Mouse (Mus musculus) adrenal gland, adult 18-20 months (tissue): ENCODE data around the gene Irf8. TPM values are rescaled to one million over a fixed set of nuclear protein-coding genes. Genes with fewer than 3 reads are reported as not detected.

Source experiments
- DNase-seq, 2 experiments: peaks; one replicate each; pipeline ENCODE4 v3.0.0; 2021 to 2022; ENCODE audit warnings: low spot score in 2 of 2
- total RNA-seq, 2 experiments: library from RNA; stranded (reverse); gene quantifications; 1 replicate in 1 of 2; 2 replicates in 1 of 2; pipeline ENCODE4 v1.2.3; 2021

Irf8 gene
- total RNA-seq, 2 experiments from 2014 or later: 16.1 to 46.0 TPM

DNA sequence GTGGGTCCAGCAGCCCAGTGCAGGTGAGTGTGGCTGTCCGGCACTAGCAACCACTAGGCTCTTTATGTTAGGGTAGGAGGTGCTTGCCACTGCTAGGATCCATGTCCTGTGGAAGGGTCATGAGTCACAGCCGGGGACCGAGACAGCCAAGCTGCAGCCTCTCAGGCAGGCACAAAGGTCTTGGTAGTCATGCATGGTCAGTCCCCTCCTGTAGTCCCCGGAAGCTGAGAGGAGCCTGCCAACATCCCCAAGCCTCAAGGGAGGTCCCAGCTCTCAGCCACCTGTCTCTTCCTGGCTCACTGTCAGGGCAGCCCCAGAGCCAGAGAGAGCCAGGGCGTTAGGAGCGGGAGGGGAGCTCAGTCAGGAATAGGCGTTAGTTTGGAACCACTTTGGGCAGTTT is 11.1 kb downstream of the Irf8 start:
- DNase-seq: no peak

DNA sequence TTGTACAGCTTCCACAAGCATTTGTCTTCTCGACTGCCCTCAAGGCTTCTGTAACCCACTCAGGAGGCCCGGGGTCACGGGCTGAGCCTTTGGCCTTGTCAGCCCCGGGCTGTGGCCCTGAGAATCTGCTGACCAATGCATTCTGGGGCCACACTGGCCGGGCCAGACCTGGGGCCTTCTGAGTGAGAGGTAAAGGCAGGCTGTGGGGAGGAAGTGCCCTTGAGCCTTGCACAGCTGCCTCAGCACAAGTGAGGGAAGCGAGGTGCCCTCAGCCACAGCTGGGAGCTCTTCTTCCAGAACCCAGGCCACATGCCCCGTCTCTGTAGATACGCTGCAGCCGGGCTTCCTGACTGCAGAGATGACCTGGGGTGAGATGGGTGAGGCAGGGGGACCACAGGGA is 14.5 kb downstream of the Irf8 start:
- DNase-seq: peak in 1 of 2 experiments; percentile 42

DNA sequence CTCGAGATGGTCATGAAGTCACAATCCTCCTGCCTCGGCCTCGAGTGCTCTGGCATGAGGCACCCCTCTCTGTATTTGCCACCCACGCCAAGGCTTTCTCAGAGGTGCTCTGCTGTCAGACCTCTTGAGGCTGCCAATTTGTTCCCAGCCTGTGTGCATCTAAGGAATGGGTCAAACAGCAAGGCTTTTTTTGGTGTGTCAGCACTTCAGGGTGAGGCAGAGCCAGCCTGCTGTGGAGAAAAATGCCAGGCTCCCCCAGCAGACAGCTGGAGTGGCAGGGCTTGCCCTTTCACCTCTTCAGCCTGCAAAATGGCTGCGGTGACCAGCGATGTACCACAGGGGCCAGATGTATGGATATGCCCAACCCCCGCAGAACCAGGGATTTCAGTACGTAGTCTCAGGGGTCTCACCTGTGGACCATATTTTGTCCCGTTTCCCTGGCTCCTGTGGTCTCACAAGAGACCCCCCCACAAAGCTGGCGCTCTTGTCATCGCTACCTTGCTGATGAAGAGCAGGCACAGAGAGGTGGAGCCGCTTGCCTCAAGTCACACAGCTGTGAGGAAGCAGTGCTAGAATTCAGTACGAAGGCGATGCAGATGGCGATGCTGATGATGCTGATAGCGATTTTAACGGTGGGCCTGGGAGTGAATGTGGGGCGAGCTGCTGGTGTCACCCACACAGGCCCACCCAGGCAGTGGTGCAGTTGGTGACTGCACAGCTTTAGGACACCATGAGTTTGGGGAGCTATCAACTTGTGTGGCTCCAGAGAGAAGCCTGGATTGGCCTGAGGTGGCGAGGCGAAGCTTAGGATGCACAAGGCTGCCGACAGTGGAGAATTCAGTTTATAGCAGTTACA is 15.3 kb downstream of the Irf8 start:
- DNase-seq: no peak

DNA sequence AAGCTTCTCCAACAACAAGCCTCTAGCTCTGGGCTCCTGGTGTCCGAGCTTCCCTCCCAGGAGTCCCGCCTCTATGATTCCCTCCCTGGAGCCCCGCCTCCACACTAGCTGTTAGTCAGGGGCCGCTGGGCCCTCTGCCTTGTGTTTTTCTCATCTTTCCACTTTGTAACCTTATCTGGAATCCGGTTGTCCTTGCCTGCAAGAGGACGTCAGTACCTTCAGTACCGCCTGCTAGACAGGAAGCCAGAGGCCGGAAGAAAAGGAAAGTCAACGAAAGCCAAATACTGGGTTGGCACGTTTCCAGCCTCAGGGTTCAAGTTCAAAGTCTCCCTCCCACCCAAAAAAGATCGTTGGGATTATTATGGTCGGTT is 15.9 kb downstream of the Irf8 start:
- DNase-seq: peak in 1 of 2 experiments; percentile 58

DNA sequence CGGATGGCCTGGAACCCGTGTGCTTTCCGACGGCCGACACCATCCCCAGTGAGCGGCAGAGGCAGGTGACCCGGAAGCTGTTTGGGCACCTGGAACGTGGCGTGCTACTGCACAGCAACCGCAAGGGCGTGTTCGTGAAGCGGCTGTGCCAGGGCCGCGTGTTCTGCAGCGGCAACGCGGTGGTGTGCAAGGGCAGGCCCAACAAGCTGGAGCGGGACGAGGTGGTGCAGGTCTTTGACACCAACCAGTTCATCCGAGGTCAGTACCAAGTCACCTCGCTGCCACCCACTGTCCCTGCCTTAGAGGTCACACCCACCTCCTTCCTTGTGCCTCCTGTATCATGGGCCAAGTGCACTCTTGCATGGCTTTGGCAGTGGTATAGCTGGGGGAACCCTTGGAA is 17.3 kb downstream of the Irf8 start:
- DNase-seq: no peak

DNA sequence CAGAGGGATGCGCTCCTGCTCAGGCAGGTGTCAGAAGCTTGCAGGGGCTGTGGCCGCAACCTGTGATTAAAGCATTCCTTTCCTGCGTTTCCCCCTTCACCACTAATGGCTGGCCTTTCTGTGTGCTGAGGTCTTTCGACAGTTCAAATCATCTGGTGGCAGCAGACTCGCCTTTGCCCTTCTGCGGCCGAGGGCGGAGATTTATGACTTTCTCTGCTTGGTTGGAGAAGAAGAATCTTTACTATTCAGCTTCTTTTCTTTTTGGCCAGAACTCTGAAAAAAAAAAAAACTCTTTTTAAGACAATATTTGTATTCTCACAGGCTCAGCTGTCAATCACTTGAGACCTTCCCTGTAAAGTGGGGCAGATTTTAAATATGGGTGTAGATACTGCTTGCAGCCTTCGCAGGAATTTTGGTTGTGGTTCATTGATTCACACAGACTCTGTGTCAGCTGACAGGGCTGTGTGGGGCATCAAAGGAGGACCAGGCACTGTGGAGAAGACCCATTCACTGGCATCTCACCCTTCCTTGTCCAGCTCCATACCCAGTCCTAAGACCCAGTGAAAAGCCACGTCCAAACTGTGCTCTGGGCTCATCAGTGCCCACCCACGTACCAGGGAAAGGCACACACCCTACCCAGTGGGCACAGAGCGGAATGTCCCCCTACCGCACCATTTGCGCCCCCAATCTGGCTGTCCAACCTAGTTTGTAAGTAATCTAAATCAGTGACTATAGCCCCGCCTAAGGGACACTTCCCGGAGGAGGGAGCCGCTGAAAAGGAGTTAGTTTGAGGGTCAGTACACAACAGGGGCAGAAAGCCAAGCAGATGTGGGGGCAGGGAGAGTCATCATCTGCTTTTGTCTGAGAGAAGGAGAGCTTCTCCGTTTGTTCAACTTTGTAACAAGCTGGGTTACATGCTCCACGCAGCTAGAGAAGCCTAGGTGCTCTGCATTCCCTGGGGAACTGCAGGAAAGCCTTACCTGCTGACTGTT is 19.4 kb downstream of the Irf8 start:
- DNase-seq: no peak

DNA sequence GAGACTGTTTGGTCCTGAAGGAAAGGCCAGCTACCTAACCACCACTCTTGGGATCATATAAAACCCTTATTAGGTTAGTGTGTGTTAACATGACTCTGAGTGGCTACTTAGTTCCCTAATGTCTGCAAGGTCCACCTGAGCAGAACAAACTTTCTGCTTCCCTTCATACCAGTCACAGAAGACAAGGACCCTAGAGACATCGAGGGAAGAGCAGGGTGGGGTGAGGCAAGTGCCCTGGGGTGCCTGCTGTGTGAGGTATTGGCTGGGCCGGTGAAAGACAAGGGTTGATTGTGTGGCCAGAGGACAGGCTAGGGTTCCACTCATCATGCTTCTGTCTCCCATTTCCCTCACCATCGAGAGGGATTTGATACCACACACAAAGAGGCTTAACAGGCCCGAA is 21.8 kb downstream of the Irf8 start:
- no peak for DNase-seq

DNA sequence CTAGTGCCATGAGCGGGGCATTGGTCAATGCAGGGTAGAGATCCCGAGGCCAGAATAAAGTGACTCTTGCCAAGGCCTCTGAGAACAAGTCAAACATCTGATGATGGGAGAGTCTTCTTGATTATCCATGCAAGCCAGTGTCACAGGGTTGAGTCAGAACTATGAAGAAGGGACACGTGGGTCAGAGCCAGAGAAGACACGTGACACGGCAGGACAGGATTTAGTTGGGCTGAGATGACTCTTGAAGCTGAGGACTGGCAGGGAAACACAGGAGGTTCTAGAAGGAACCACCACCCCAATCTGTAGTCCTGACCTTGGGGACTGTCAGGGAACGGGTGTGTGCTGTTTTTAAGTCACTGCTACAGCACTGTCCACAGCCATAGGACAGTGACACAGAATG is 23.7 kb downstream of the Irf8 start:
- DNase-seq: no peak

DNA sequence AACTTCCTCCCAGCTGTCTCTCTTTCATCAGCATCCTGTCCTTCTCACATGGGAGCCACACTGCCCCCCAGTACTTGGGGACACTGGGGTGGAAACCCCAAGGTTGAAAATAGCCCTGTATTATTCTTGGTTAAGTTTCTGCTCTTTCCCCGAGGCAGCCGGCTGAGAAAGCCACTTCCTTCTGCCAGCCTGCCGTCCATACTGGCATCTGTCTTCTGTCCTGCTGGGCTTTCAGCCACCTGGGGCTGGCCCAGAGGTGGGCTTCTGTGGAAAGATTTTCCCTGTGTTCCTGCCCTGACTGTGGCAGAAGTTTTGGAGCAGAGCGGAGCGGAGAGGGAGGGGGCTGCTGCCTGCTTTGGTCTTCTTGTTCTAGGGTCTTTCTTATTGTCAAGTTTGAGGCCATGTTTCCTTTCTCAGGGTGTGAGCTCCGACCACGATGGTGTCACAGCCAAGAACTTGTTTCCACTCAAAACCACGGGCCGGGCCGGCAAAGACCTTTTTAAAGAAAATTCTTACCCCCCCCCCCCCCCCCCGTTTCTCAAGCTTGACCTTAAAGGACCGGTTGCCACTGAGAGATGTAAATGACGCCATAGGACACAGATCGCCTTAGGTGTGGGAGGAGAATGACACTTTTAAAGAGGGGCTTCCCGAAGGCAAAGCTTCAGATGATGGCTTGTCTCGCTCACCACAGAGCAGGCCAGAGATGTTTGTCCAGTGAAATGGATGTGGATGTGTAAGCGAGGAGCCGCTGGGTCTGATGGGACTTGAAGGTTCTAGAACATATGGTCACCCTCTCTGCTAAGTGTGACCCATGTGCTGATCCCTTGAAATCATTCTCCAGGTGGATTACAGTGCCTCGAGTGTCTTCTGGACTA is 24.4 kb downstream of the Irf8 start:
- DNase-seq: no peak

DNA sequence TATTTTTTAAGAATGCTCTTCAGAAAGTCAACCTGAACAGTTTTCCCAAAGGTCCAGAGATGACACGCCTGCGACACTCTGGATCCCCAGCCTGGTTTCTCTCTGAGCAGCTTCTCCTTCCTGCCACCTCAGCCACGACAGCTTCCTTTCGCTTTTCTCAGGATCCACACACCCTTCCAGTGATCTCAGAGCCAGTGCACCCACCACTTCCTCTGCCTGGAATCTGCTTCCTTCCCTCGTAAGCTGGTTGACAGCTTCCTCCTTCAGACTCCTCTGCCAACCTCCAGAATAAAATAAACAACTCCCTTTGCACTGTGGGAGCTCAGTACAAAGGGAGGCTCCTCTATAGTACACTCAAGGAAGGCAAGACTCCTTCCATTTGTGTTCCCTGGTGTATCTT is 27.1 kb downstream of the Irf8 start:
- no peak for DNase-seq

DNA sequence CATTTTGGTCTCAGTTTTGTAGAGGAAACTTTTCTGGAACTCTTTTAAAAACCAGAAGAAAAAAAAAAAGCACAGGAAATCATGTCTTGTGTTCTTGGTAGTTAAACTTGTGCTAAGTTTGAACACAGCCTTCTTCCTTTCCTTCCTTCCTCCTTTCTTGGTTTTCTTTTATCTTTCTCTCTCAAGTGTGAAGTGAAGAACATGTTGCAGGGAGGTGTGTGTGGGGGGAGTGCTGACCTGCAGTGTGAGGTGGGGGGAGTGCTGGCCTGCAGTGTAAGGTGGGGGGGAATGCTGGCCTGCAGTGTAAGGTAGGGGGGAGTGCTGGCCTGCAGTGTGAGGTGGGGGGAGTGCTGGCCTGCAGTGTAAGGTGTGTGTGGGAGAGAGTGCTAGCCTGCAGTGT is 28.5 kb downstream of the Irf8 start:
- no peak for DNase-seq

DNA sequence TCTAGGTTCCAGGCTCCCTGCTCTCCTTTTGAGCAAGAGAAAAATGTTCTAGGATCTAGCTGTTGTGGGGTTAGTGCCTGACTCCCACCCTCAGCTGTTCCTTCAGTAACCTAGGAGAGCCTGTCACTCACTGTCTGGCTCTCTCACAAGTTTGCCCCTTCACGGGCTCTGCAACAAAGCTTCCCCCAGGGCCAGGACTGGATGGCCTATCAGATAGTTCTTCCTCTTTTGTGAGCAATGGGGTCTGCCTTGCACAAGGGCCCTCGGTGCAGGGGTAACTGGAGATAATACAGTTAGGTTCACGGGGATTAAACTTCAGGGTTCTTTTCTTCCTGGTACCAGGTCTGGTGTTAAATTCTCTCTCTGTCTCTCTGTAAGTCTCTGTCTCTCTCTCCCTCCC is 30.5 kb downstream of the Irf8 start:
- DNase-seq: no peak

DNA sequence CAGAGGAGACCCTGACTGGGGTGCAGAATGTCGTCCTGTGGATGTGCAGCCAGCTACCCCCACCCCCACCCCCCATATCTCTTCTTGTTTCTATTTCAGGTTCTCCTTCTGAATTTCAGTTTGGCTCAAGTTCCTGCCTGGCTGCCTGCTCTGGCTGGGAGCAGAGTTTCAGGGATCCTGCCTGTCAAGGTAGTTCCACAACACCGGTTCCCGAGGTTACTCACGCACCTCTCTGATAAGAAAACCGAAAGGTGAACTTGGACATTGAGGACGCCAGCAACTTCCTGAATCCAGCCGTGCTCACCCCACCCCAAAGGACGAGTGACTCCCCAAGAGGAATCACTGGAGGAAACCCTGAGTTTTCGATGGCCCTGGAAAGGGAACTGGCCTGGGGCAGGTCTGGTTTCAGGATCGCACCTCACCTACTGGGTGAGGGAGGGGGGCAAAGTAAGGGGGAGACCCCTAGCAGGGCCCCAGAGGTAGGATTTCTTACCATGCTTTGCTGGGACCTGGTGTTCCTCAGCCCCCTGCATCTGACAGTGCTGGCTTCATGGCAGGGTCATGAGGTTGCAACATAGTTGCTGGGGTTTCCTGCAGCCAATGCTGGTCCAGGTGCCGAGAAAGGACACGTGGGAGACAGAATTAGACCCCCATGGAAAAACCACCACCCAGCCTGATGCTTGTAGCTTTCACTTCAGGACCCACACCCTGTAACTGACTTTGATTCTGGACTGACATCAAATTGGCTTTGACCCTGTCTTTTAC is 32.5 kb downstream of the Irf8 start:
- DNase-seq: no peak

DNA sequence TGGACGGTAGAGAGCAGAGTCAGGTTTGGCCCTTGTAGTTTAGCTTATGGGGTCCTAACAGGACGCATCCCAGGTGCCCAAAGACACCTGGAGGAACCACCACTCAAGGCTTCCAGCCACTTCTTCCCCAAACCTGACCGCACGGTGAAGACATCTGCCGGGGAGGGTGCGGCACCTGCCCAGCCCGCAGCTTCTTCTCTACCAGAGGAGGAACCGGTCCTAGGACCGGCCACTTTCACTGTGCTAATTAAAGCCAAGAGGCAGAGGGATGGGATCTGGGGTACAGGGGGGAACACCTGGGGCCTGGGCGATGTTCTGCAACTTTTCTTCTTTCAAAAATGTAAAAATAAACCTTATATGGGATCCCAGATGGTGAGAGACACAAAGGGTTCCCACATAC is 41.0 kb downstream of the Irf8 start:
- no peak for DNase-seq

DNA sequence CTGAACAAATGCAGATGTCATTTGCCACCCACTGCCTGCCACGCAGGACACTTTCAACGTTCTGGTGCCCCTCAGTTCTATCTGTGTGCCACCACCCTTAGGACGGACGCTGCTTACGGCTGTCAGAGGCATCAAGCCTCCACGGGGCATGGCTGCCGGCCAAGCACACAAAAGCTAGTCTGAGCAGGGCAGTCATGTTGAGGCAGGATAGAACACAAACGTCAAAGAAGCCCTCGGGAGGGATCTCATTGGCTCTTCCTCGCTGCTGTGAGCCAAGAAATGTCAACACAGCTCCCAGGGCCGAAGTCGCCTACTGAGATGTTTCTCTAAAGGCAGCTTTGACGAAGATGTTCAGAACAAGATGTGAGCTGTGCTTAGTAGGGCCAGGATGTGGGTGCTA is 41.6 kb downstream of the Irf8 start:
- no peak for DNase-seq

DNA sequence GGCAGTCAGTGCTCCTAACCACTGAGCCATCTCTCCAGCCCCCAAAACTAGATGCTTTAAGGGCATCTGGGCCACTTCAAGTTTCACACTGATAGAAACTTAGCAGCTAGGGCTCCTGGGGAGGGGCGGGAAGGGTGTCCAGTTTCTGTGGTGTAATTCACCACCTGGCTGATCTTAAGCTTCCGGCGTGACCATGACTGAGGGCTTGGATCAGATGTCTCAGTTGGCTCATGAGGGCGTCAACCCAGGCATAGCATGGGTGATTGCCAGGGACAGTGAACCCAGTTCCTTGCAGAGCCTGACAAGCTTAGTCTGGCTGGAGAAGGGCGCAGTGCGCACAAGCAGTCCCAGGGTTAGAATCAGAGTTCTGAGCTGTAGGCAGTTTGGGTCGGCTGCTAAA is 42.9 kb downstream of the Irf8 start:
- DNase-seq: no peak

DNA sequence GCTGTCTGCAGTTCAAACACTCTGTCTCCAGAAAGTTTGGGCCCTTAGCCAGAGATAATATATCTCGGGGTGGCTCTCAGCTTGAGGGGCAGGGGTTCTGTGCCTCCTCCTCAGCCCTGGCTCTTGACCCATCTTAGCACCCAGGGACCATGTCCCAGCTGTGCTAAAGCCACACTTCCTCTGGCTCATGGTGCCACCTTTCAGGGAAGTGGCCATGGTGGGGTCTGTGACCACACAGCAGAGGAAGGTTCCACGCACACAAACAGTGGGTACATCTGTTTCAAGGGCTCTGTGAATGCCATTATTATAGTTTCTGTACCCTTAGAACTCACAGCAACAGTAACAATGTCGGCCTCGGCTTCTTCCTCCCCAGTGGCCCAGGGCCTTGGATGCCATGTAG is 47.6 kb downstream of the Irf8 start:
- no peak for DNase-seq

DNA sequence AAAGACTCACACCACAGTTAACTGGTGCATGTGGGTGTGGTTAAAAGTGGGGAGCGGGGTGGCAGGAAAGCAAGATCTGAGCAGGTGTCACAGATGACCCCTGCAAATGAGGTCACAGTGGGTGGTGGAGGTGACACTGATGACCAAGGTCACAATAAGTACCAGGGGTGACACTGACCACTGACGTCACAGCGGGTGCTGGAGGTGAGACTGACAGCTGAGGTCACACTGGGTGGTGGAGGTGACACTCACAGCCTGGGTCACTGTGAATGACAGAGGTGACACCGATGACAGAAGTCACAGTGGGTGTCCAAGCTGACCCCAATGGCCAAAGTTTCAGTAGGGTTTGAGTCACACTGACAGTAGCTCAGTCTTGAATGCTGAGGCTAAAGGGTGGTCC is 50.6 kb downstream of the Irf8 start:
- no peak for DNase-seq

DNA sequence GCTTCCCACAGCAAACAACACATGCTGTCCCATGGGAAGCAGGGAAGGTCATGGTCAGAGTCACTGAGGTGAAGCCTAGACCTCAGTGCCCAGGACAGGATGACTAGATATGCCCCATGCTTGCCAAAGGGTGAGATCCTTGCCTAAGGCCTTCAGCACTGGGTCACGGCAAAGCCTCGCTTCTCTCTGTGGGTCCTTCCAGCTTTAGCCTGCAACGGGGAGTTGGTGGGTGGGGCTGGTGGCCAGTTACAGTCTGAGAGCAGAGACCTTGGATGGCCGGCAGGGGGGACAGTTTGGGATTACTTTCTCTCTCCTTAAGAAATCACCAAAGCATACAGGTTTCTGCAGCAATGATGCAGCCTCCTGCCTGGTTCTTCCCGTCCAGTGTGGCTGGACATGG is 51.5 kb downstream of the Irf8 start:
- DNase-seq: no peak

DNA sequence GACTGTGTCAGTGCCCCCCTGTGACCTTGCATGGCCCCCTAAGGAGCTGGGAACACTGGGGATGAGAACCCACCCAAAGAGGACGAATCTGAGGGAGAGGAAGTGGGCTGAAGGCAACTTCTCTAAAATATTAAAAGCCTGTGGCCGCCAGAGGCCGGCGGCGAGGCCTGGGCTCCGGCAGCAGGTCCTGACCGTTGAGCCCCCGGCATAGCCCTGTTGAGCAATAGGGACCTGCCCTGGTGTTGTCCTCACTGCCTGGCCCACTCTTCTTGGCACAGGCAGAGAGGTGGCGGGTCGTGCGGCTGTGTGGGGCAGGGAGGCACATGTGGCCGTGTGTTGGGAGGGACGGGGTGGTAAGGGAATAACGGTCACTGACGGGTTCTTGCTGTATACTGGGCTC is 56.6 kb downstream of the Irf8 start:
- DNase-seq: no peak
